Mouse (Mus musculus): ENCODE data around the gene 1700088E04Rik.

The 1700088E04Rik gene

DNA sequence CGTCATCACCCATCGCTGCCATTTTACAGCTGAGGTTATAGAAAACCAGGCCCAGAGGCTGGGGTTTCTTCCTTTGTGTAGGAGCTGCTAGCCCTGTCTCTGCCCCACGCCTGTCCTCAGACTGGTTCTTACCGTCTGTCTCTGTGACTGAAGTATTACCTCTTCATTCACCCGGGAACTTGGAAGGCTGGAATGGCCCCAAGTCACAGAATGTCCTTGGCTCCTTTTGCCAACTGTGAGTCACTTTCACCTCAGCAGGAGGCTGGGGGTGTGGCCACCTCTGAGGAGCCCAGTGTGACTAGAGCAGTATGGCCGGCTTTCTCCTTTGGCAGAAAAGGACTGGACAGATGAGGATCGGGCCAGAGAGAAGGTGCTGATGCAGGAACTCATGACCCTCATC lies 9.6 kb downstream of the 1700088E04Rik start:
- peak; percentile 86 for DNase-seq (ENCODE audit: low spot score)

DNA sequence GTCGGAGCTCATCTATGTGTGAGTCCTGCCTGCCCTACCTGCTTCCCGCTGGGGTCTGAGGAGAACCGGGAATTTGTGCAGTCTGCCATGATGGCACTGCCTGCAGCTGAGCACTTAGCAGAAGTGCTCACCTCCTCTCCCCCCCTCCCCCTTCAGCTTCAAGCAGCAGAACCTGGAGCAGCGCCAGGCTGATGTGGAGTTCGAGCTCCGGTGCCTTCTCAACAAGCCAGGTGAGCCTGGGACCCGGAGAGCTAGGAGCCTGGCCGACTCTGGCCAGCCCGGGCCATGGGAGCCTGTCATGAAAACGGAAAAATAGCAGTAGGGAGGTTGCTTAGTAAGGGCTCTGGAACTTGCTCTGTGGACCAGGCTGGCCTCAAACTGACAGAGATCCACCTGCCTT lies 10.3 kb downstream of the 1700088E04Rik start:
- no peak for DNase-seq (ENCODE audit: low spot score)

DNA sequence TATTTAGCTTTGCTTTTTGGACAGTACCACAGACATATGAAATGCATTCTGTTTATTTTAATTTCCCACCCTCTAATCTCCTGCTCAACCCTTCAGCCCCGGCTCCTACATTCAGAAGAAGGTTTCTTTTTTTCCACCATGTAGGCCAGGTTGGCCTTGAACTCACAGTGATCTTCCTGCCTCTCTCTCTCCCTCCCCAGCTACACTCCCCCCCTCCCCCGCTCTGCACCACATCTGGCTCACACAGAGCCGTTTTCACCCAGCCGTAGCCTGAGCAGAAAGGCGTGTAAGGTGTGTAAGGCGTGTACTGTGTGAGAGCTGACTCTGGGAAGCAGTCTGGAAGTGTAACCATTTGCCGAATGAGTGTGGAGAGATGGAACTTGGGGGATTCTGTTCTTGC lies 11.7 kb downstream of the 1700088E04Rik start:
- no peak for DNase-seq (ENCODE audit: low spot score)

DNA sequence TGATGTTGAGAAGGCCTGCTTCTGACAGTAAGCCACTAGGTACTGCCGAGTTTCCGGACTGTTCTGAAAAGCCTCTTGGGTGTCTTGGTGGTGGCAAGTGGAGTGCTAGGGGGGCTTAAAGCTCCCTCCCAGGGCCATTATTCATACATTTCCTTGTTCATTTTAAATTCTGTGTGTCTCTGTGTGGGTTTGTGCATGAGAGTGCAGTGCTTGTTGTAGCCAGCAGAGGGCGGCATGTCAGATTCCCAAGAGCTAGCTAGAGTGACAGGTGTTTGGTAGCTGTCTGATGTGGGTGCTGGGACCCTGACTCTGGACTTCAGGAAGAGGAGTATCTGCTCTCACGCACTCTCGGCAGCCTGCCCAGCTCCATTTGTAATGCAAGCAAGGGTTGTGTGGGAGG lies 12.8 kb downstream of the 1700088E04Rik start:
- DNase-seq (ENCODE audit: low spot score), result no peak

DNA sequence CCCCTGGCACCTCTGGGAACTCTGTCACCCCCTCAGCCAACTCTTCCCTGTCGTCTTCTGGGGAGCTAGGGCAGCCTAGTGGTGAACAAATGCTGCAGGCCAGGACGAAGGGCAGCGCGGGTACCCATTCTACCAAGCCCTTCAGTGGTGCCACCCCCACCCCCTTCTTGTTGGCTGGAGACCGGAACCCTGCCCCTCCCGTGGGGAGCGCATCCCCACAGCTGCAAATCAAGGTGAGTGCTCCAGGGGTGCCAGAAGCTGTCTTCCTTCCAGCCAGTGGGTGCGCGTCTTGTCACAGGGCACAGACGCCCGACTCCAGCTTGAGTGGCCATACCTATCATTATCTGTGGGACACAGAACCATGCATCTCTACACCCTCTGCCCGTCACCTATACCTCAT lies 14.0 kb downstream of the 1700088E04Rik start:
- no peak for DNase-seq (ENCODE audit: low spot score)

DNA sequence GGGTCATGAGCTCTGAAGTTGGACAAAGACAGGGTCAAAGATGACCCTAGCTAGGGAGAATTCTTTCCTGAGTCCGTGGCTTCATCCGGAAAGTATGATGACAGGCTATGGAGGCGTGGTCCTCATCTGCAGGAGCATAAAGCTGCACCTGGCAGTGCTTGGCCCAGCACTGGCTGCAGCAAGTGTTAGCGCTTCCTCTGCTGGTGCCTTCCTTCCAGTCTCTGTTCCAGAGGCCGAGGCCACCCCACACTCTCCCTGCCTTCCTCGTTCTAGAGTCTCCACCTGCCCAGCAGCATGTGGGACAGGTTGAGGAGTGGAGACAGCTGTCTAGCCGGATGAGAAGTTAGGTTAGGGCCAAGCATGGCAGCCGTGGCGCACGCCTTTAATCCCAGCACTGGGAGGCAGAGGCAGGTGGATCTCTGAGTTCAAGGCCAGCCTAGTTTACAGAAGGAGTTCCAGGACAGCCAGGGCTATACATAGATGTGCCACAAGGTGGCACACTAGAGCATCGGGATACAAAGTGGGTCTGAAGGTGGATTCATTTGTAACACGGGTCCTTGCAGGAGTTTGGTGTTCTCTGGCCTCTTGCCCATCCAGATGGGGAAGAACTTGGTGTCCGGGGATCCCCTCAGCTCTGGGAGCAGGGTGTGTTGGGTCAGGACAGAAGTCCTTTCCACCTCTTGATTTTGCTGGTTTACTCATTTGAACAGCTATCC lies 14.7 kb downstream of the 1700088E04Rik start:
- peak; percentile 55 for DNase-seq (ENCODE audit: low spot score)

DNA sequence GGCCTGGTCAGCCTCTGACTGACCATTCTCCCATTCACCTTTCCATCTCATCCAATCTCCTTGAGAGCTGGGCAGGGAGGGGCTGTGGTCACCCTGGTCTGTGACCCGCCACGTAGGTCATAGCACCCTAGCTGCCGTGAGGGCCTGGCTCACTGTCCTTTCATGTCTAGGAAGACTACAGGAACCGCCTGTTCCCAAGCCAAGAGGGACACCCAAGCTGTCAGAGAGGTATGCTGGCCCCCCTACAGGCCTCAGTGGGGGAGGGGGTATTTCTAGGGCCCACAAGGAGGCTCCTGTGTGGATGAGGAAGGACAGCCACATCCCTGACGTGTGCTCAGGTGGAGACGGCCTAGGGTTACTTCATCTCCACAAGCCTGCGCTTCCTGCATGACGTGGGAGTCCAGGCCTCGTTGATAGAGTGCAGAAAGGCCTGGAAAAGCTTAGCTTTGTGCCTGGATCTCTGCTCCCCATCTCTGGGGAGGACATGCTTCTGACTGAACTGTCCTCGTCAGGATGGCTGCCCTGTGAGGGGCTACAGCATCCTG lies 16.6 kb downstream of the 1700088E04Rik start:
- DNase-seq (ENCODE audit: low spot score), result no peak

DNA sequence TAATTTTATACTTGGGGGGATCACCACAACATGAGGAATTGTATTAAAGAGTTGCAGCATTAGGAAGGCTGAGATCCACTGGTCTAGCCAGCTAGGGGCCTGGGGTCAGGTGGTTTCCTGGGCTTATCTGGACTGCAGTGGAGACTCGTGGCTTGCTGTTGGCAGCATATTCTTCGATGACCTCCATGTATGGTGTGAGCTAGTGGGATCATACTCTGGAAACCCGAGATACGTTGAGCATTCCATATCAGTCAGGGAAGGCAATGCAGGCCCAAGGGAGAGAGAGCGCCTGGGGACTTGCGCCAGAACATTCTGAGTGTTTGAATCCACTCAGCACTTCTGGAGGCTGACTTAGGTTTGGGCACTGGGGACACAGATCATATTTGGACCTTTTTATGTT lies 17.3 kb downstream of the 1700088E04Rik start:
- no peak for DNase-seq (ENCODE audit: low spot score)

DNA sequence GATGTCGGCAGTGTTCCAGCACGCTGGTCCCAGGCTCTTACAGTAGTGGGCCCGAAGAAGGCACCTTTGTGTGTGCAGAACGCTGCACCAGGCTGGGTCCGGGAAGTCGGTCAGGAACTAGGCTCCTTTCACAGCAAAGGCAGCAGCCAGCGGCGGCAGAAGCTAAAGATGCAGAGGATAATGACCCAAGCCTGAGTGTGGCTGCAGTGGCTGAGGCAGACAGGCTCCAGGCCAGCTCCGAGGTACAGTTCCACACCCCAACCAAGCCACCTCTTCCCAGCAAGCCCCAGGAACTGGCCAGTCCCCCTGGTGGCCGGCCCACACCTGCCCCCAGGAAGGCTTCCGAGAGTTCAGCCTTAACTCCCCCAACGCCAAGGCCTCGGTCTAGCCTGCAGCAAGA lies 18.5 kb downstream of the 1700088E04Rik start:
- no peak for DNase-seq (ENCODE audit: low spot score)

DNA sequence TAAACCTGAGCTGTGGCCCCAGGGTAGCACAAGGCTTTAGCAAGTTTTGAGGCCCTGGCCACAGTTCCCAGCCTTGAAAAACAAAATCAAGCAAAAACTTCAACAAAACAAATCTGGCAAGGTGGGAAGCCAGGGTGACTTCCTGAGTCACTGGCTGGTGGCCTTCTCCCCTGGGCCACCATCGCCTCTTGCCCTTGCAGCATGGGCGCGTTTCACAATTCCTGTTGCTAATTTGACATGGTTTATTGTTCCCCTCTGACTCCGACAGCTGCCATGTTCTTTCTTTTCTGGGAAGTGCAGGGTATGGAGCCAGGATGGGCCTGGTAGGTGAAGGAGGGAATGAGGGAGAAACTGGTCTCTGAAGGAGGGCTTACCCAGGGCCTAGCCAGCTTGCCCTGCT lies 18.9 kb downstream of the 1700088E04Rik start:
- no peak for DNase-seq (ENCODE audit: low spot score)

DNA sequence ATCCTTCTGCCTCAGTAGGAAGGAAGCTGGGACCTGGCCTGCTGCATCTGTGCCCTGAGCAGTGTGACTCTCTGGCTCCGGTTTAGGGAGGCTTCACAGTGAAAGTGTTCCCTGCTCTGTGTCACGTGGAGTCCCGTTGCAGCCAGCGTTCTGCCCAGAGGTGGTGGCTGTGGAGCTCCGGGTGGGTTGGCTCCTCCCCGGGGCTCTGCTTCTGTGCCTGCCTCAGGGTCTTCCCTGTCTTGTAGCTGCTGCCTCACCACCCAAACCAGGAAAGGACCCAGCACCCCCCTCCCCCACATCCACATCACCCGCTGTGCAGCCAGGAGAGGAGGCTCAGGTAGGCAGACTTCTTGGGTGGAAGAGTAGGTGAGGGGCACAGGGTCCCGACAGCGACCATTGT lies 21.6 kb downstream of the 1700088E04Rik start:
- DNase-seq (ENCODE audit: low spot score), result no peak

DNA sequence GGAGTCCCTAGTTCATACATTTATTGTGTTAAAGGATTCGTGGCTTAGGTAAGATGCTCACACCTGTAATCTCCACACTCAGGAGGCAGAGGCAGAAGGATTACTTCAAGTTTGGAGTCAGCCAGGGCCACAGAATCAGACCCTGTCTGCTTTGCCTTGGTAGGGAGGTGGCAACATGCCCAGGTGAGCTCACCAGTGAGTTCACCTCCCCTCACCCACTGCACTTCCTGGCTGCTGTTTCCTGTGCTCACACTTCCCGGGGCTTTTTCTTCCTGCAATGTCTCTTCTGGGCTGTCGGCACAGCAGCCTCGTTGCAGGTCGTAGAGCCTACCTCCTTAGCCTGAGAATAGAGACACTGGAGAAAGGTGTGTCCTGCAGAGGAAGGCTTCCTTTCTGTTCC lies 25.8 kb downstream of the 1700088E04Rik start:
- DNase-seq (ENCODE audit: low spot score), result no peak

DNA sequence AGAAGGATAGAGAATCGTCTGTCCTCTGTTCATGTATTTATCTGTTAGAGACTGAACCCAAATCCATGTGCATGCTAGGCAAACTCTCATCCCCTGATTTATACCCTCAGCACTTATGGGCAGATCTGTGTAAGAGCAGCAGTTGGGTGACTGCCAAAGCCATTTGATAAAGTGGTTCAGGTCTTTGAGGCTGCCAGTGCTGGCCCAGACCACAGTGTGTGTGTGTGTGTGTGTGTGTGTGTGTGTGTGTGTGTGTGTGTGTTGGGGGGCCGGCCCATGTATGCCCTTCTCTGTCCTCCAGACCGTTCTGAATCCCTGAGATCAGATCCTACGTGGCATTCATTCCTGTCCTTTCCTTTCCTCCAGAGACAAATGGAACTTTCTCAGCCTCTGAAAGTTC lies 29.3 kb downstream of the 1700088E04Rik start:
- DNase-seq (ENCODE audit: low spot score), result no peak

DNA sequence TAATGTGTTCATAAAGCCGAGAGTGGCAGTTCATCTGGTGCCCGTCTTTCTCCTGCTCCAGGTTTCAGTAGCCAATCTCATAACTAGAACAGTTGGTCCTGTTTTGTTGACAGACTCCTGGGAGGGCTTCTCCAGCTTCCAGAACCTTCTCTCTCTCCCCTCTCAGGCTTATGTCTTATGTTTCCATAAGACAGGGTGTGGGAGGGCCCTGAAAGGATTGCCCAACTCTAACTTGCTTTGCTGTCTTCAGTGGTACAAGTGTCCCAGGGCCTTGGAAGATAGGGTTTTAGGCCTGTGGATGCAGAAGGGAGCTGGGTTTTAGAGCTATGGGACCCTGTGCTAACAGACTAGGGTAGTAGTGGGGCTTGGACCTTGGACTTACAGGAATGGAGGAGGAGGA lies 30.5 kb downstream of the 1700088E04Rik start:
- DNase-seq (ENCODE audit: low spot score), result no peak

DNA sequence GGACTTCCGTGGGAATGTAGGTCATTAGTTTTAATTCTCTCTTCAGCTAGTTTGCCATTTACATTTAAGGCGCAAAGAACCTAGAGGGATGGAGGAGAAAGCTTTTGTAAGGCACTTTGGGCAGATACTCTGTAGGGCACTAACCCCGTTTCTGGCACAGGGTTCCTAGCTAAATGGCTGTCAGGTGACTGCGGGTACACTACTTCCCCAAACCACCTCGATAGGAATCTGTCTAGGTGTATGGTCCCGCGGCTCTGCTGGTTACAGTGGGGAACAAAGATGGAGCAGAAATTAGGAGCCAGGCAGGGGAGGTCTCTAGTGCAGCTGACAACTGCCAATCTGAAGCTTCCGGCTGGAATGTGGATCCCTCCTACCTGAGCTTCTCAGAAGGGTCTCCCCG lies 31.0 kb downstream of the 1700088E04Rik start:
- no peak for DNase-seq (ENCODE audit: low spot score)

DNA sequence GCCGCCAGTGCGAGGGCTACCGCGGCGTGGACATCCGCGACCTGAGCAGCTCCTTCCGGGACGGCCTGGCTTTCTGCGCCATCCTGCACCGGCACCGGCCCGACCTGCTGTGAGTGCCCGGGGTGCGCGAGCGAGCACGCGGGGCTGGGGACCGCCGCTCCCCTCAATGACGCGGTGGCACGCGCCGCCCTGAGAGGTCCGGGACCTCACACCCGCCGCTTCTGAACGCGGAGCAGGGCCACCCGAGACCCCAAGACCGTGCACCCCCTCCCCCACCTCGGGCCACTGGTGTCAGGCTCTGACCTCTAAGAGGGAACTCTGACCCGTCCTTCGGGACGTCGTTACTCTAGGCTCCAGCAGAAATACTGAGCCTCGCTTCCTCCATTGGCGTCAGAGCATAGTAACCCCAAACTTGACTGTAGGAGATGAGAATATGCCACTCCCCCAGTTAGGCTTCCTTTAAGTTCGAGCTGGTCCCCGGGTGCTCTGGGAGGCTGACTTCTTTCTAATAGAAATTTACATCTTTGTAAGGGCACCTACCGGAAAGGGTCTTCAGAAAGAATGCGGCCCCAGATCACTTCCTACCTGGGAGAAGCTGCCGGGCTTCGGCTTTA lies 31.6 kb downstream of the 1700088E04Rik start:
- no peak for DNase-seq (ENCODE audit: low spot score)

DNA sequence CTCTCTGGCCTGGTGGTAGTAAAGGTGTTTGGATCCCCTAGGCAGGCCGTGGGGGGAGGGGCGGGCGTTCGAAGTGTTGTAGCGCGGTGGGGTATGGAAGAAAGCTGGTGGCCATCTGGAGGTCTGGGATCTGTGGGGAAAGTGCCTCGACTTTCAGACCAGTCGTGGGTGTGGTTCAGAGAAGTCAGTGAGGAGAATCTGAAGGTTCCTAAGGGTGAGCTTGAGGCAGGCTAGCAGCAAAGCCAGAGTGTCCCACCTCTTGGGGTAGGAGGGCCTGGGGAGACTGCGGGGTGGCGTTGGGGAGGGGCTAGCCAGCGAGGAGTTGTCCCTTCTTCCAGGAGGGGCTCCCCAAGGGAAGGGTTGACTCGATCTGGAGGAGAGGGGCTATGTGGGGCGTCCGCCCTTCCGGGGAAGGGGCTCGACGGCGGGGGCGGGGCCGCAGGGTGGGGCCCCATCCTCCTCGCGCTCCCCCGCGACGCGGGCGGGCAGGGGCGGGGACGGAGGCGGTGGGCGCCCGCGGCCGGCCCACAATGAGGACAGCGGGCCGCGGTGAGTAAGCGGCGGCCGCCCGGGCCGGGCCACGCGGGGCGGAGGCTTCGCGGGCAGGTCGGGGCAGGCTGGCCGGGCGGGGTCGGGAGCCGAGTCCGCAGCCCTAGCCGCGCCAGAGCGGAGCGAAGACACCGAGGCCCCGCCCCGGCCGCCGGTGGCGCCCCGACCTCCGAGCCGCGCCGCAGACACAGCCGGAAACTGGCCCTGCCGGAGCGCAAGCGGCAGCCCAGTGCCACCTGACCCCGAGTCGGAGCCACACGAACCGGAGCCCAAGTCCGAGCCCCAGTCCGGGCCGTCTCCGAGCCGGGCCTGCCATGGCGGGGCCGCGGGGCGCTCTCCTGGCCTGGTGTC lies 32.4 kb downstream of the 1700088E04Rik start, which contains the start of gene Micall1:
TSS of gene Micall1 (plus strand) at position 478 of the 900 bp plus-strand sequence.
- peak; percentile 80 for DNase-seq (ENCODE audit: low spot score)

DNA sequence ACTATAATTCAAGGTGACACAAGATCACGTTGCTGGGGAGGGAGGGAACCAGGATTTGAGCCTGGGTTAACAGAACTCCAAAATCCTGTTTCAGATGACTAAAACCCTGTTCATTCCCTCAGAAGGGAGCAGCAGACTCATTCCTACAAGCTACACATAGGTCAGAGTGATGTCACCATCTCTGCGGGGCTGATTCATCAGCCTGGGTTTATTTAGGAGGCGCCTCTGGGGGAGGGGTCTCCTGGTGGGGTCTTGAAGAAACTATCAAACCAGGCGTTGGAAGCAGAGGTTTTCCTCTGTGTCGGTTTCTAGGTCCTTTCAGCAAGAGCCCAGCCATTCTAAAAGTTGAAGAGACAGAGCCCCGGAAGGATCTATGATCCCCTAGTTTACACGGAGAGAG lies 33.1 kb downstream of the 1700088E04Rik start:
- DNase-seq (ENCODE audit: low spot score), result no peak

DNA sequence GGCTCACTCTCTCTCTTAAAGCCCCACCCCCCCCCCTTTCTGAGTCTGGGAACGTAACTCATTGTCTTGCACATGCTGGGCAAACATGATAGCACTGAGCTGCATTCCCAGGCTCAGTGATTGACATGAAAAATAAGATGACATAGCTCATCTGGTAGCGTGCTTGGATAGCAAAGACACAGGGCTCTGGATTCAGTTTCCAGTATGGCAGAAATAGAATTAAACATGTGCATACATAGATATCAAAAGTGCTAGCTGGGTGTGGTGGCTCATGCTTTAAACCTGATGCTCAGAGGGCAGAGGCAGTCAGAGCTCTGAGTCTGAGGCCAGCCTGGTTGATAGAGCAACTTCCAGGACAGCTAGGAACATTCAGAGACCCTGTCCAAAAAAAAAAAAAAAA lies 35.2 kb downstream of the 1700088E04Rik start:
- no peak for DNase-seq (ENCODE audit: low spot score)

DNA sequence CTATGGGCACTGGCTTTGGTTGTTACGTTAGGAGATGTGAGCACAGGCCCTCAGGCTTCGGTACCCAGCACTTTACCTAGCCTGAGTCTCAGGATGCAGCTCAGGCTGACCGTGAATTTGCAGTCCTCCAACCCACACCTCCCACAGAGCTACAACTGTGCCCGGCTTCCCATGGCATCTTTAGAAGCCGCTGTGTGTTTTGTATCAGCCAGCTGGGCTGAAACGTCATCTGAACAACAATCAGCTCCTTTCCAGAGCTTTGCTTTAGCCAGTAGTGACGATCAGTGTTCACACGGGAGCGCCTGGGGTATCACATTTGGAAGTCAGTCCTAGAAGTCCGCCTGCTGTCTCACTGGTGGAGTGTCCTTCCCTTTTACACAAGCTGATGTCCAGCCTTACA lies 37.8 kb downstream of the 1700088E04Rik start:
- DNase-seq (ENCODE audit: low spot score), result no peak

DNA sequence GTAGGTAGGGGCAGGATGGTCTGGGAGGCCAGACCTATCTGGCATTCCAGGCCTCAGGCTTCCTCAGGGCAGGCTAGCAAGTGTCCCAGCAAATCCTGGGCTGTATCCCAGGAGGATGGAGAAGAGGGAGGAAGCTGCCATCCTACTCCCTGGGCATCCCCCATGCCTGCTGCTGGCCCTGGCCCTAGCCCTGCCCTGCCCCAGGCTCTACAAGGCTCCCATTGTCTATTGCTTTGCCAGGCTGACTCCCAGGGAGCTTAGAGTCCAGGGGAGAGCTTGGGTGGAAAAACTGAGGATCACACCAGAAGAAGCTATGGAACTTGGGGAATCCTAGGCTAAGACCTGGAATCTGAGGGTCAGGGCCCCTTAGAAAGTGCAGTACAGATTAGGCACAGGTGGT lies 39.5 kb downstream of the 1700088E04Rik start:
- no peak for DNase-seq (ENCODE audit: low spot score)

DNA sequence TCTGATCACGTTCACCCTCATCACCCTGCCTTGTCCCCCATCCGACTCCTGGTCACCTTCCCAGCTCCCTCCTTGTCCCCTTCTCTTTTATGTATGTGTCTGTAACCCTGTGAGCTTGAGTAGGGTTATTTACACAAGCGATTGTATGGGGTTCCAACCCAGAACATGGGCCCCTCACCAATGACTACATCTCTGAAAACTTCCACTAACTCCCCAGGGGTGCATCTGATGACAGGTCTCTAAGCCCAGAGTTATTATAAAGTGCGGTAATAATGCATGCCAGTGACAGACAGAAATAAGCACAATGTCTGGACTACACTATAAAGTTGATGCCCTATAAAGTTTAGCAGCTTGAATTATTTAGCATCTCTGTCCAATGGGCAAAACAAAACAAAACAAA lies 40.7 kb downstream of the 1700088E04Rik start:
- DNase-seq (ENCODE audit: low spot score), result no peak

DNA sequence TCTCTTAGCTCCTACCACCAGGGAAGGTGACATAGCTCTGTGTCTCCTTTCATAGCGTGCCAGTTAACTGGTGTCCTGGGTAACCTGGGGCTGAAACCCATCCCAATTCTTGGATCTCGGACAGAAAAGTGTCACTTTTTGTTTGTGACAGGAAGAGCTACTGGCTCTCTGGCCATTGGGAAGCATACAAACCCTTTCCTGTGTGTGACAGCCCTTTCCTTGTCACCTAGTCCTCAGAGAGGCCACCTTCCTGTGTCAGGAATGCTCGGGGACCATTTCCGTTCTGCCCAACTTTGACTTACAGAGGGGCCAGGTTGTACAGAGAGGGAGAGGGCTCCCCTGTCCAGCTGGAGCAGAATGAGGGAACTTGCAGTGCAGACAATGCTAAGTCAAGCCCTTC lies 41.6 kb downstream of the 1700088E04Rik start:
- DNase-seq (ENCODE audit: low spot score), result no peak
